Mouse (Mus musculus): ENCODE results near the gene Pdcd5. TPM values are rescaled to one million over a fixed set of nuclear protein-coding genes. Genes with fewer than 3 reads are reported as not detected.

Gene Pdcd5
- 10 to 100 TPM; 26.8 to 30.2 TPM for total RNA-seq (2023)

GRCm38 (mm10) chr7:35647101-35647698, at the start of gene Pdcd5:
Pdcd5 (minus strand) TSS chr7:35647521.

Other genes with a start within 250 kb of the Pdcd5 start
- gene Slc7a9, start 198.7 kb downstream of the Pdcd5 start, total RNA-seq (2023) = not detected
- gene Tdrd12, start 109.8 kb downstream of the Pdcd5 start, total RNA-seq (2023) = not detected
- gene Nudt19, start 91.2 kb downstream of the Pdcd5 start, total RNA-seq (2023) = 10 to 100 TPM; 12.0 to 15.9 TPM
- under 1 TPM; 0.29 to 0.42 TPM for gene Rgs9bp, start 61.9 kb downstream of the Pdcd5 start, total RNA-seq (2023)
- 10 to 100 TPM; 31.6 to 35.1 TPM for gene Ankrd27, start 61.3 kb downstream of the Pdcd5 start, total RNA-seq (2023)
- 10 to 100 TPM; 20.8 to 21.4 TPM for gene Dpy19l3, start 106.9 kb upstream of the Pdcd5 start, total RNA-seq (2023)
- gene Zfp507, start 155.5 kb upstream of the Pdcd5 start, total RNA-seq (2023) = 1 to 10 TPM; 5.9 to 7.9 TPM

All from neutrophil, adult 83 days (primary cell).